Mouse (Mus musculus): ENCODE data around the gene Dock11. TPM values are rescaled to one million over a fixed set of nuclear protein-coding genes. Genes with fewer than 3 reads are reported as not detected.

The Dock11 gene
- polyA plus RNA-seq, 1 experiment from 2014 or later: 12.7 TPM

Other genes with a start within 250 kb of the Dock11 start
- 4.4 and 6.0 TPM in 2 replicates for gene Il13ra1, start 223.3 kb downstream of the Dock11 start, polyA plus RNA-seq (2015; fragmentation: Nextera tagmentation; extraction: Ambion mirVana)

Data from neural tube, embryonic 13.5 days (tissue).